Mouse (Mus musculus): ENCODE data around the gene Bpgm.

DNA sequence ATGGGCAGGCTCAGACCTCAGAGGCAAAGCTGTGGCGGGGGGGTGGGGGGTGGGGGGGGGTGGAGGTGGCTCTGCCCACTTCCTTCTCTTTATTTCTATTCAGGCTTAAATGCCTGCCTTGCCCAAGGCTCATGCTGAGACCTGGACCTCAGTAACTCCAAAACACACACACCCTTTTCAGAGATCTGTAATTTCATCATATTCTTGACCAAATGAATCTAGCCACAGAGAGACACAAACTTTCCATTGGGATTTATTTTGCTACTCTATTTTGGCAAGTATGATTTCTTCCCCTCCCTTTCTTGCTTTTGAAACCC is 39.7 kb downstream of the Bpgm start:
- no peak for TF ChIP-seq POLR2A (IDR thresholded peaks at IDR 0.05; ENCODE audit: low read depth, low read length)
- no peak for TF ChIP-seq CTCF (IDR thresholded peaks at IDR 0.05; ENCODE audit: extremely low read depth, insufficient read length, insufficient replicate concordance, low read depth, low read length)
